ENCODE assay signal across 7 mouse cellular contexts in the genomic region with DNA sequence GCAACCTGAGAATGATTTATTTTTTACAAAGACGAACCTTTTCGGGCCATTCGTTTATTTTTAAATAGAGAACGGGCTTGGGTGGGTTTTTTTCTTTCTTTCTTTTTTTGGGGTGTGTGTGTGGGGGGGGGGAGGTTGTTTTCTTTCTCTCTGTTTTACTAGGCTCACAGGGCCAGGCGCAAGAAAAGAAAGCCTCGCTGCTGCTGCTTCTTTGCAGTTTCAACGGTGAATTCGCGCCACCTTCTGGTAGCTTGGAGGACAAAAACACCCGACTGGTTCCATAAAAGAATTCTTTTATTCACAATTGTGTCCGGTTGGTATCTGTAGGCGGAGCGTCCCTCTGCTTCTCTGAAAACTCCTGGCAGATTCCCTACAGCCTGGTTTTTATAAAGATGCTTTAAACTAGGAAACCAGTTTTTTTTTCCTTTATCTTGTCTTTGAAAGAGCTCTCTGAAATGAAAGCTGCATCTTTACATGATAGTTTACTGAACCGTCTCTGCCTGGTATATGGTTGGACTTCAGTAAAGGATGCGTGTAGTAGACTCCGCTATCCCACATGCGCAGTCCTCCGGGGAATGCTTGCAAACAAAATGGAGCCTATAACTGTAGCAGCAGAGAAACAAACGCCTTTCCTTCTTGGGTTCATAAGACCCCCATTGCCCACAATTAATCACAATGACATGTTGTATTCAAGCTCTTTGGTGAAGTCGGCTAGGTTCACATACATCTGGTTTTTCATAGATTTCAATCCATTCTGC.
DNase-seq lines count a peak whose midpoint lies in the region; ATAC-seq and TF ChIP-seq lines count a peak whose summit lies in the region.

No protein-coding gene starts in this region.

- 19% methylated on average over 20 of the region's 20 CpGs for WGBS in intestine, postnatal 0 days
- WGBS in midbrain, embryonic 14.5 days, result 20% methylated on average over 20 of the region's 20 CpGs

- H3K9me3 ChIP-seq in intestine, postnatal 0 days (ENCODE audit: control insufficient read depth), result no peaks in the 10 kb centered on the region
- no peaks in the 10 kb centered on the region for H3K9me3 ChIP-seq in midbrain, embryonic 14.5 days (ENCODE audit: control insufficient read depth, low read length)

- no peak overlapping the region for H3K4me2 ChIP-seq in intestine, postnatal 0 days (replicated peaks; ENCODE audit: low read depth)
- peak overlapping the region; percentile 15 for H3K4me2 ChIP-seq in midbrain, embryonic 14.5 days (ENCODE audit: low read length)

- H3K9ac ChIP-seq in intestine, postnatal 0 days (ENCODE audit: low read depth, low read length), result no peak overlapping the region
- no peak overlapping the region for H3K9ac ChIP-seq in midbrain, embryonic 14.5 days (replicated peaks; ENCODE audit: low read length)

- H3K4me1 ChIP-seq in intestine, postnatal 0 days (replicated peaks; ENCODE audit: control insufficient read depth, insufficient read depth, low read length), result no peaks in the 10 kb centered on the region
- peaks cover 3% of the 10 kb centered on the region; the same call in 1 of the 2 replicates for H3K4me1 ChIP-seq in midbrain, embryonic 14.5 days (ENCODE audit: control insufficient read depth, insufficient read depth, low read length)

- H3K36me3 ChIP-seq in intestine, postnatal 0 days (ENCODE audit: control insufficient read depth, insufficient read depth), result no peaks in the 10 kb centered on the region
- H3K36me3 ChIP-seq in midbrain, embryonic 14.5 days (ENCODE audit: control insufficient read depth, insufficient read depth, low read length), result no peaks in the 10 kb centered on the region
- H3K36me3 ChIP-seq in splenic B cell, adult 2 months (ENCODE audit: control insufficient read depth, insufficient read depth, low read length, poor library complexity, severe bottlenecking), result no peaks in the 10 kb centered on the region

- DNase-seq in adrenal gland, adult 8-10 months, result peak; percentile 45
- DNase-seq in cerebellum, postnatal 36 days, result peak; percentile 75 to 81
- DNase-seq in gastrocnemius, adult 18-20 months (ENCODE audit: low spot score), result peak; percentile 79
- peak; percentile 78 to 80 for DNase-seq in left cerebral cortex, postnatal 10 days (ENCODE audit: extremely low spot score in 1 of 2, low spot score in 2 of 2)
- peak; percentile 97 for DNase-seq in midbrain, embryonic 14.5 days
- DNase-seq in splenic B cell, adult 2 months (ENCODE audit: low read depth, low spot score), result peak; percentile 41

- no peak overlapping the region for H3K27ac ChIP-seq in intestine, postnatal 0 days (ENCODE audit: low read depth, low read length)
- no peak overlapping the region for H3K27ac ChIP-seq in midbrain, embryonic 14.5 days (replicated peaks; ENCODE audit: low read depth, low read length)

- TF ChIP-seq CTCF in intestine, postnatal 0 days (IDR thresholded peaks at IDR 0.05; ENCODE audit: low read depth), result peak; percentile 78

- H3K4me3 ChIP-seq in intestine, postnatal 0 days (ENCODE audit: low read depth, low read length), result no peak overlapping the region
- no peak overlapping the region for H3K4me3 ChIP-seq in midbrain, embryonic 14.5 days (replicated peaks; ENCODE audit: low read depth, low read length)

- ATAC-seq in intestine, postnatal 0 days, result no peak
- ATAC-seq in midbrain, embryonic 14.5 days (ENCODE audit: low FRiP score, low TSS enrichment), result peak; percentile 57; the same call in 1 of the 2 replicates

- H3K27me3 ChIP-seq in intestine, postnatal 0 days (replicated peaks; ENCODE audit: control insufficient read depth, insufficient read depth, low read length), result peaks cover 54% of the 10 kb centered on the region
- H3K27me3 ChIP-seq in midbrain, embryonic 14.5 days (ENCODE audit: control insufficient read depth, insufficient read depth, low read length), result peaks cover 39% of the 10 kb centered on the region
- H3K27me3 ChIP-seq in splenic B cell, adult 2 months (ENCODE audit: control insufficient read depth, insufficient read depth, low read length, poor library complexity, severe bottlenecking), result 0 out of 2 replicates have a peak, but pooled peaks cover 2% of the 10 kb centered on the region

- intact Hi-C loops in left cerebral cortex, postnatal 10 days (cut with DNase I), result loop anchor here (5.0 to 10.0 kb wide), 2 partner anchors 214 to 593 kb away; no protein-coding TSS in a partner anchor

Comparison
In these comparisons a context has a peak if more than half of its experiments do, and no peak if none do; other contexts are left out.
1. DNase-seq: peak in every context shown above with its lines; median percentile 97 in midbrain, embryonic 14.5 days; 79 in gastrocnemius, adult 18-20 months; 79 in left cerebral cortex, postnatal 10 days; 78 in cerebellum, postnatal 36 days; 45 in adrenal gland, adult 8-10 months; 41 in splenic B cell, adult 2 months.